Mouse (Mus musculus): Measurements from ENCODE around the gene Clstn1. TPM values are rescaled to one million over a fixed set of nuclear protein-coding genes. Genes with fewer than 3 reads are reported as not detected.

Clstn1 gene
- total and polyA plus RNA-seq, 2 experiments from 2014 or later: 14.3 to 37.9 TPM

- Histone ChIP-seq H3K4me3 (ENCODE audit: low read depth, low read length) (no peak overlapping the region), H3K36me3 (replicated peaks; ENCODE audit: control insufficient read depth, insufficient read depth, low read length) (no peaks in the 10 kb centered on the region), H3K27me3 (ENCODE audit: control insufficient read depth, insufficient read depth, low read length) (peaks cover 30% of the 10 kb centered on the region), H3K9me3 (replicated peaks; ENCODE audit: control insufficient read depth, low read length) (no peaks in the 10 kb centered on the region), H3K4me2 (ENCODE audit: low read depth, low read length) (peak overlapping the region; percentile 41), H3K9ac (replicated peaks; ENCODE audit: low read depth, low read length) (no peak overlapping the region), H3K27ac (ENCODE audit: low read depth) (peak overlapping the region; percentile 38; the same call in 1 of the 2 replicates), H3K4me1 (ENCODE audit: control insufficient read depth, insufficient read depth) (peaks cover 19% of the 10 kb centered on the region)
- TF ChIP-seq CTCF (IDR thresholded peaks at IDR 0.05; ENCODE audit: low read depth) (no peak), EP300 (IDR thresholded peaks at IDR 0.05; ENCODE audit: low read depth) (no peak)
- ATAC-seq (ENCODE audit: insufficient read depth, low read depth) (peak; percentile 43), DNase-seq (ENCODE audit: low spot score) (peak; percentile 40)
- 24% methylated on average over 8 of the region's 8 CpGs for WGBS
These were observed 14.6 kb upstream of the Clstn1 start for GRCm38 (mm10) chr4:149571651-149572149.

GRCm38 (mm10) chr4:149572446-149572845 is 13.8 kb upstream of the Clstn1 start:
- Histone ChIP-seq H3K9ac (replicated peaks; ENCODE audit: low read depth, low read length) (no peak overlapping the region), H3K27me3 (ENCODE audit: control insufficient read depth, insufficient read depth, low read length) (peaks cover 38% of the 10 kb centered on the region), H3K36me3 (replicated peaks; ENCODE audit: control insufficient read depth, insufficient read depth, low read length) (no peaks in the 10 kb centered on the region), H3K4me1 (ENCODE audit: control insufficient read depth, insufficient read depth) (peaks cover 19% of the 10 kb centered on the region), H3K4me2 (ENCODE audit: low read depth, low read length) (no peak overlapping the region), H3K4me3 (ENCODE audit: low read depth, low read length) (no peak overlapping the region), H3K9me3 (replicated peaks; ENCODE audit: control insufficient read depth, low read length) (no peaks in the 10 kb centered on the region), H3K27ac (ENCODE audit: low read depth) (no peak overlapping the region)
- DNase-seq (ENCODE audit: low spot score) (no peak), ATAC-seq (ENCODE audit: insufficient read depth, low read depth) (no peak)
- TF ChIP-seq EP300 (IDR thresholded peaks at IDR 0.05; ENCODE audit: low read depth) (no peak), CTCF (IDR thresholded peaks at IDR 0.05; ENCODE audit: low read depth) (no peak)
- 40% methylated on average over 5 of the region's 9 CpGs for WGBS

- no peak; the same call in 1 of the 2 replicates for ATAC-seq (ENCODE audit: insufficient read depth, low read depth)
- peak; percentile 46 for DNase-seq (ENCODE audit: low spot score)
- H3K9me3 ChIP-seq (replicated peaks; ENCODE audit: control insufficient read depth, low read length): no peaks in the 10 kb centered on the region
- H3K27ac ChIP-seq (ENCODE audit: low read depth): no peak overlapping the region
- WGBS: 37% methylated on average over 8 of the region's 8 CpGs
- H3K36me3 ChIP-seq (replicated peaks; ENCODE audit: control insufficient read depth, insufficient read depth, low read length): no peaks in the 10 kb centered on the region
- no peak overlapping the region for H3K4me3 ChIP-seq (ENCODE audit: low read depth, low read length)
- TF ChIP-seq EP300 (IDR thresholded peaks at IDR 0.05; ENCODE audit: low read depth) (no peak), CTCF (IDR thresholded peaks at IDR 0.05; ENCODE audit: low read depth) (no peak)
- peaks cover 19% of the 10 kb centered on the region for H3K4me1 ChIP-seq (ENCODE audit: control insufficient read depth, insufficient read depth)
- peaks cover 42% of the 10 kb centered on the region for H3K27me3 ChIP-seq (ENCODE audit: control insufficient read depth, insufficient read depth, low read length)
- no peak overlapping the region for H3K4me2 ChIP-seq (ENCODE audit: low read depth, low read length)
- H3K9ac ChIP-seq (replicated peaks; ENCODE audit: low read depth, low read length): no peak overlapping the region
These were observed 13.4 kb upstream of the Clstn1 start for GRCm38 (mm10) chr4:149572851-149573250.

- H3K9me3 ChIP-seq (replicated peaks; ENCODE audit: control insufficient read depth, low read length): no peaks in the 10 kb centered on the region
- H3K36me3 ChIP-seq (replicated peaks; ENCODE audit: control insufficient read depth, insufficient read depth, low read length): no peaks in the 10 kb centered on the region
- H3K9ac ChIP-seq (replicated peaks; ENCODE audit: low read depth, low read length): no peak overlapping the region
- H3K4me2 ChIP-seq (ENCODE audit: low read depth, low read length): no peak overlapping the region
- H3K4me1 ChIP-seq (ENCODE audit: control insufficient read depth, insufficient read depth): peaks cover 19% of the 10 kb centered on the region
- ATAC-seq (ENCODE audit: insufficient read depth, low read depth) (no peak), DNase-seq (ENCODE audit: low spot score) (no peak)
- H3K4me3 ChIP-seq (ENCODE audit: low read depth, low read length): no peak overlapping the region
- H3K27me3 ChIP-seq (ENCODE audit: control insufficient read depth, insufficient read depth, low read length): peaks cover 53% of the 10 kb centered on the region
- TF ChIP-seq CTCF (IDR thresholded peaks at IDR 0.05; ENCODE audit: low read depth) (no peak), EP300 (IDR thresholded peaks at IDR 0.05; ENCODE audit: low read depth) (no peak)
- no peak overlapping the region for H3K27ac ChIP-seq (ENCODE audit: low read depth)
- 65% methylated on average over 14 of the region's 14 CpGs for WGBS
These were observed 11.9 kb upstream of the Clstn1 start for GRCm38 (mm10) chr4:149574391-149574821.

- DNase-seq (ENCODE audit: low spot score) (no peak), ATAC-seq (ENCODE audit: insufficient read depth, low read depth) (no peak)
- peaks cover 15% of the 10 kb centered on the region for H3K4me1 ChIP-seq (ENCODE audit: control insufficient read depth, insufficient read depth)
- H3K4me3 ChIP-seq (ENCODE audit: low read depth, low read length): no peak overlapping the region
- H3K27ac ChIP-seq (ENCODE audit: low read depth): no peak overlapping the region
- peaks cover 51% of the 10 kb centered on the region for H3K27me3 ChIP-seq (ENCODE audit: control insufficient read depth, insufficient read depth, low read length)
- H3K9ac ChIP-seq (replicated peaks; ENCODE audit: low read depth, low read length): no peak overlapping the region
- WGBS: 83% methylated on average over 9 of the region's 9 CpGs
- no peaks in the 10 kb centered on the region for H3K36me3 ChIP-seq (replicated peaks; ENCODE audit: control insufficient read depth, insufficient read depth, low read length)
- no peak overlapping the region for H3K4me2 ChIP-seq (ENCODE audit: low read depth, low read length)
- TF ChIP-seq EP300 (IDR thresholded peaks at IDR 0.05; ENCODE audit: low read depth) (no peak), CTCF (IDR thresholded peaks at IDR 0.05; ENCODE audit: low read depth) (no peak)
- no peaks in the 10 kb centered on the region for H3K9me3 ChIP-seq (replicated peaks; ENCODE audit: control insufficient read depth, low read length)
These were observed 10.2 kb upstream of the Clstn1 start for GRCm38 (mm10) chr4:149576061-149576460.

GRCm38 (mm10) chr4:149576993-149577548 is 9.2 kb upstream of the Clstn1 start:
- Histone ChIP-seq H3K4me2 (ENCODE audit: low read depth, low read length) (no peak overlapping the region), H3K27ac (ENCODE audit: low read depth) (no peak overlapping the region), H3K27me3 (ENCODE audit: control insufficient read depth, insufficient read depth, low read length) (peaks cover 54% of the 10 kb centered on the region), H3K4me1 (ENCODE audit: control insufficient read depth, insufficient read depth) (peaks cover 6% of the 10 kb centered on the region; the same call in 1 of the 2 replicates), H3K36me3 (replicated peaks; ENCODE audit: control insufficient read depth, insufficient read depth, low read length) (no peaks in the 10 kb centered on the region), H3K9ac (replicated peaks; ENCODE audit: low read depth, low read length) (no peak overlapping the region), H3K4me3 (ENCODE audit: low read depth, low read length) (no peak overlapping the region), H3K9me3 (replicated peaks; ENCODE audit: control insufficient read depth, low read length) (no peaks in the 10 kb centered on the region)
- 45% methylated on average over 4 of the region's 4 CpGs for WGBS
- ATAC-seq (ENCODE audit: insufficient read depth, low read depth): no peak
- no peak for TF ChIP-seq CTCF (IDR thresholded peaks at IDR 0.05; ENCODE audit: low read depth)
- no peak for TF ChIP-seq EP300 (IDR thresholded peaks at IDR 0.05; ENCODE audit: low read depth)
- no peak for DNase-seq (ENCODE audit: low spot score)
